Mouse (Mus musculus) kidney, adult 11 months (tissue): ENCODE data around the gene Nek1.

Experiments used
- DNase-seq: peaks from one replicate; pipeline ENCODE4 v3.0.0; 2022

Nek1 gene

GRCm38 (mm10) chr8:61162186-61162566 lies 169.2 kb downstream of the Nek1 start:
- DNase-seq: no peak

- DNase-seq: no peak
Measured at GRCm38 (mm10) chr8:61171546-61171945, 178.6 kb downstream of the Nek1 start.

- no peak for DNase-seq
Measured at GRCm38 (mm10) chr8:61173921-61174492, 181.0 kb downstream of the Nek1 start.

GRCm38 (mm10) chr8:61175876-61176275 lies 182.9 kb downstream of the Nek1 start:
- DNase-seq: no peak

- DNase-seq: peak; percentile 46
Measured at GRCm38 (mm10) chr8:61177680-61178593, 184.9 kb downstream of the Nek1 start.

- DNase-seq: no peak
Measured at GRCm38 (mm10) chr8:61178594-61179140, 185.7 kb downstream of the Nek1 start.
